Mouse (Mus musculus) lung, postnatal 0 days (tissue): ENCODE measurements around the gene Dse. TPM values are rescaled to one million over a fixed set of nuclear protein-coding genes. Genes with fewer than 3 reads are reported as not detected.
A peak's percentile ranks its signal among the peaks of the same experiment; 100 is the strongest.
"Not testable (repeated sequence)": the region's sequence is repeated elsewhere in the genome, so short reads cannot be mapped to it uniquely, and the experiment has no call there.

Experiments
- ATAC-seq: fragments of 200-750 bp; cut with Nextera tagmentation; 2 replicates; pipeline ENCODE4 v1.8.0; 2017; ENCODE audit warnings: moderate library complexity
- DNase-seq: peaks from one replicate; pipeline ENCODE4 v3.0.0-alpha.2; 2016; ENCODE audit warnings: low spot score
- H3K27ac ChIP-seq: fragments of 300-500 bp; sonication (generic); 2 replicates; pipeline ENCODE4 v1.5.1; 2014; ENCODE audit warnings: antibody characterized with exemption, mild to moderate bottlenecking, low read length, mixed read lengths
- H3K27me3 ChIP-seq: fragments of 300-500 bp; sonication (generic); replicated peaks from 2 replicates; pipeline ENCODE4 v1.6.1; 2014; ENCODE audit warnings: low read length, mixed read lengths; ENCODE audit not compliant: insufficient read depth
- H3K36me3 ChIP-seq: fragments of 300-500 bp; sonication (generic); 2 replicates; pipeline ENCODE4 v1.6.1; 2014; ENCODE audit warnings: low read length, mixed read lengths; ENCODE audit not compliant: insufficient read depth
- H3K4me1 ChIP-seq: fragments of 300-500 bp; sonication (generic); 2 replicates; pipeline ENCODE4 v1.6.1; 2014; ENCODE audit warnings: antibody characterized with exemption, low read depth, low read length, mixed read lengths; ENCODE audit not compliant: insufficient read depth
- H3K4me2 ChIP-seq: fragments of 300-500 bp; sonication (generic); replicated peaks from 2 replicates; pipeline ENCODE4 v1.6.1; 2014; ENCODE audit warnings: low read depth, mild to moderate bottlenecking, low read length, moderate library complexity, mixed read lengths
- H3K4me3 ChIP-seq: fragments of 300-500 bp; sonication (generic); 2 replicates; pipeline ENCODE4 v1.5.1; 2014; ENCODE audit warnings: low read depth, low read length
- H3K9ac ChIP-seq: fragments of 300-500 bp; sonication (generic); replicated peaks from 2 replicates; pipeline ENCODE4 v1.6.1; 2014; ENCODE audit warnings: low read depth, mild to moderate bottlenecking
- H3K9me3 ChIP-seq: fragments of 300-500 bp; sonication (generic); 2 replicates; pipeline ENCODE4 v1.6.1; 2016; ENCODE audit warnings: low read length, mixed read lengths
- CTCF ChIP-seq: IDR thresholded peaks from 2 replicates; pipeline ENCODE4 v1.5.1; 2016; ENCODE audit warnings: antibody characterized with exemption, mild to moderate bottlenecking
- EP300 ChIP-seq: IDR thresholded peaks from 2 replicates; pipeline ENCODE4 v1.6.1; 2016; ENCODE audit warnings: antibody characterized with exemption, mild to moderate bottlenecking, control low read depth
- WGBS: fragments of 180-500 bp; shearing (Covaris S2); extraction: QIAGEN DNeasy Blood & Tissue Kit; methylation state at CpG from one replicate; pipeline ENCODE4 v1.1.7; 2014; 5-methylcytosine and 5-hydroxymethylcytosine counted together
- polyA plus RNA-seq: library from polyadenylated mRNA; unstranded; fragments of >200 nt; fragmentation: Nextera tagmentation; extraction: Ambion mirVana; gene quantifications from 2 replicates; pipeline ENCODE4 v1.2.1, GENCODE M21; 2015

Dse gene
- polyA plus RNA-seq, result 15.4 and 17.0 TPM in 2 replicates

DNA sequence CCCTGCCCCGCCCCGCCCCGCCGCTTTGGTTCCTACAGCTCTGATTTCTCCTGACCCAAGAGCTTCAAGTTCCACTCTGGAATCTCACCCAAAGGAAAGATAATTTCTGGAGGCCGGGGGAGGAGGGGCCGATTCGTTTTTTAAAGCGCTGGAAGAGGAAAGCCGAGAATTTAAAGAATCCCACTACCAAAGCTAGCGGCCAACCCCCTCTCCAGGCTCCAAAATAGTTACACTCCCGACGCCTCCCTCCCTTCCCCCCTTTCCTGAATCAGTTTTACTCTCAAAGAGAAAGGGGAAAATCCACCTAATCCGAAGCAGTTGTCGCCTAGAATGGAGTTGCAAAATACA lies at the start of gene Dse:
Gene Dse (minus strand): TSS at position 213 of the 348 bp plus-strand sequence.
- DNase-seq, result peak; percentile 64

DNA sequence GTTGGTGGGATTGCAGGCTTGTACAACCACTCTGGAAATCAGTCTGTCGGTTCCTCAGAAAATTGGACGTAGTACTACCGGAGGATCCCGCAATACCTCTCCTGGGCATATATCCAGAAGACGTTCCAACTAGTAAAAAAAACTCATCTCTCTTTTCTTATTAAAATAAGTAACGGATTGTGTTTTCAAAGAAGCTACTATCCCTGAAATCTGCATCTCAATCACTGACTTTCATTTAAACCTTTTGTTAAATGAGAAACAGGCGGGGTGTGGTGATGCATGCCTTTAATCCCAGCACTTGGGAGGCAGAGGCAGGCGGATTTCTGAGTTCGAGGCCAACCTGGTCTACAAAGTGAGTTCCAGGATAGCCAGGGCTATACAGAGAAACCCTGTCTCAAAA lies 45.3 kb upstream of the Dse start:
- H3K4me1 ChIP-seq, H3K9ac ChIP-seq, H3K36me3 ChIP-seq, DNase-seq, ATAC-seq, H3K4me3 ChIP-seq, H3K9me3 ChIP-seq, H3K27me3 ChIP-seq, H3K27ac ChIP-seq, H3K4me2 ChIP-seq: not testable (repeated sequence)
- WGBS, result 88% methylated on average over 9 of the region's 9 CpGs

More for the DNA sequence above, at the start of gene Dse:
- peak within 1 kb of the TSS; percentile 79 for H3K4me3 ChIP-seq
- 1% methylated on average over 14 of the region's 14 CpGs for WGBS
- ATAC-seq, result peak; percentile 4; the same call in 1 of the 2 replicates
- no peaks in the 10 kb centered on the region for H3K27me3 ChIP-seq
- H3K4me2 ChIP-seq, result peak within 1 kb of the TSS; percentile 81
- TF ChIP-seq EP300 (no peak), CTCF (no peak)
- peak within 1 kb of the TSS; percentile 54 for H3K9ac ChIP-seq
- H3K4me1 ChIP-seq, result no peaks in the 10 kb centered on the region
- H3K36me3 ChIP-seq, result no peaks in the 10 kb centered on the region
- H3K27ac ChIP-seq, result peak within 1 kb of the TSS; percentile 92
- no peaks in the 10 kb centered on the region for H3K9me3 ChIP-seq

DNA sequence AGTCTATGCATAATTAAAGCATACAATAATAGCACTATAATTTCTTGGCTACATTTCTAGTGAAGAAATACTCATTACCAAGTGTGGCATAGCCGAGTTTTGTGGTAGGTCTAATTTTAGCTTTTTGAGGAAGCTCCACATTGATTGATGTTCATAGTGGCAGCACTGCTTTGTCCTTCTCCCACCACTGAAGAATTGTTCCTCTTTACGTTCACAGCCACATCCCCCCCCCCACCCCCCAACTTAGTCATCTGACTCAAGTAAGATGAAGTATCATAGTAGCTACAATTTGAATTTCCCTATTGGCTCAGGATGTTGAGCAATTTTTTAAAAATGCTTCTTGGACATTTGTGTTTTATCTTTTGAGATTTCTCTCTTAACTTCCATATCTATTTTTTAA lies 42.1 kb upstream of the Dse start:
- TF ChIP-seq CTCF (no peak), EP300 (no peak)
- no peaks in the 10 kb centered on the region; the same call in 1 of the 2 replicates for H3K4me1 ChIP-seq
- no peak overlapping the region for H3K4me3 ChIP-seq
- ATAC-seq (no peak), DNase-seq (peak; percentile 35)
- no peak overlapping the region for H3K4me2 ChIP-seq
- no peak overlapping the region for H3K27ac ChIP-seq
- 30% methylated on average over 2 of the region's 2 CpGs for WGBS
- H3K9me3 ChIP-seq, result no peaks in the 10 kb centered on the region
- H3K27me3 ChIP-seq, result no peaks in the 10 kb centered on the region
- H3K9ac ChIP-seq, result no peak overlapping the region
- no peaks in the 10 kb centered on the region for H3K36me3 ChIP-seq

DNA sequence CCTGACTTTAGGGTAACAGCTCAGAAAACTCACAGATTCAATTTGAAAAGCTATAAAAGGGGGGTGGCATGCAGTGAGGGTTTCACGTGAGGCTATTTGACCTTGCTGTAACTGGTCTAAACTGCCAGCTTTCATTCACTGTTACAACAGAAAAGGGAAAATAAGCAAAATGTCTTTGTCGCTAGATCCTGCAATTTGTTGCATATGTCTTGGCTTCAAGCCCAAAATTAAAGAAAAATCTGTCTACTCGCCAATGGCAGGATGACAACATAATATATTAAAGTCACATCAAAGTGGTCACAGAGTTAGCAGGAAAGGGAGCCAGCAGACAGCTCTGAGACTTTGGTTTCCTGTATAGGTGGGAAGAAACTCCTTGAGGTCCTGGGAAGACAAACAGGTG lies 40.2 kb upstream of the Dse start:
- no peaks in the 10 kb centered on the region for H3K27me3 ChIP-seq
- no peaks in the 10 kb centered on the region for H3K36me3 ChIP-seq
- no peak overlapping the region for H3K4me2 ChIP-seq
- peak; percentile 13; the same call in 1 of the 2 replicates for ATAC-seq
- TF ChIP-seq EP300, result no peak
- no peak for TF ChIP-seq CTCF
- no peaks in the 10 kb centered on the region for H3K9me3 ChIP-seq
- peaks cover 3% of the 10 kb centered on the region; the same call in 1 of the 2 replicates for H3K4me1 ChIP-seq
- no peak overlapping the region for H3K9ac ChIP-seq
- H3K27ac ChIP-seq, result no peak overlapping the region
- WGBS, result 23% methylated on average over 3 of the region's 3 CpGs
- H3K4me3 ChIP-seq, result no peak overlapping the region
- DNase-seq, result peak; percentile 72

DNA sequence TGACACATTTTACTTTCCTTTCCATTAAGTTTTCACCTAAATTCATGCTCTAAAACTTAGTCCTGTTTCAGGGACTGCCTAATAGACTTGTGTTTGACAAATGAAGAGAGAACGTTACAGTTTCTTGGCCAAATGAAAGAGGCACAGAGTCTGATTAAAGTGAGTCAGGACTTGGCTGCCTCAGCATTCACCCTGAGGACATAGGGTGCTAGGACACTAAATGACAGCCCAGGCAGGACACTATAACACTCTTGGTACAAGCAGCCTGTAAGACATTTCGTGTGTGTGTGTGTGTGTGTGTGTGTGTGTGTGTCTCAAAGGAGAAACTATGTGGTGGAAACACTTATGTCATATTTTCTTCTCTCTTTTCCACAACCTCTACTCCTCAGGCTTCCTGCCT lies 38.6 kb upstream of the Dse start:
- peak; percentile 89 for DNase-seq
- 37% methylated on average over 2 of the region's 2 CpGs for WGBS
- no peak overlapping the region for H3K27ac ChIP-seq
- H3K9ac ChIP-seq, result no peak overlapping the region
- no peaks in the 10 kb centered on the region for H3K9me3 ChIP-seq
- H3K27me3 ChIP-seq, result no peaks in the 10 kb centered on the region
- no peak overlapping the region for H3K4me3 ChIP-seq
- H3K4me2 ChIP-seq, result no peak overlapping the region
- 0 out of 2 replicates have a peak, but pooled peaks have one; percentile 11 for TF ChIP-seq CTCF
- TF ChIP-seq EP300, result peak; percentile 91
- H3K36me3 ChIP-seq, result no peaks in the 10 kb centered on the region
- peaks cover 3% of the 10 kb centered on the region; the same call in 1 of the 2 replicates for H3K4me1 ChIP-seq
- peak; percentile 95 for ATAC-seq

DNA sequence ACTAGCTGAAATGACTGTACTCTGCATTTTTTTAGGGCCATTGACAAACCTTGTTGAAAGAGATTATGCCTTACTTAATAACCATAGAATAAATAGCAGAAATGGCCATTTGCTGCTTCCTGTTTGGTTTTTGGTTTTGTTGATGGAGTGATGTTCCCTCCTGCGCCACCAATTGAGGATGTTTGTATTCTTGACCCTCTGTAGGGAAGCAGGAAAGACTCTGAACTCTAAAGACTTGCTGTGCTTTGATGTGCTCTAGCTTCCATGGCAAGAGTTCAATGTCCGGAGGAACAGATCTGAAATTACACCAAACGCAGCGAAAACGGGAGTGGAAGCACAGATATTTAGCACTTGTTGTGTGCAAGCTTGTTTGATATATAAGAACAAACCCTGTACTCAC lies 37.2 kb upstream of the Dse start:
- Histone ChIP-seq H3K4me3 (no peak overlapping the region), H3K9me3 (no peaks in the 10 kb centered on the region), H3K27ac (no peak overlapping the region), H3K36me3 (no peaks in the 10 kb centered on the region), H3K4me1 (peaks cover 3% of the 10 kb centered on the region; the same call in 1 of the 2 replicates), H3K27me3 (no peaks in the 10 kb centered on the region), H3K9ac (no peak overlapping the region), H3K4me2 (no peak overlapping the region)
- peak; percentile 37 for ATAC-seq
- WGBS, result 38% methylated on average over 5 of the region's 5 CpGs
- TF ChIP-seq CTCF (no peak), EP300 (peak; percentile 9; the same call in 1 of the 2 replicates)
- DNase-seq, result peak; percentile 53

DNA sequence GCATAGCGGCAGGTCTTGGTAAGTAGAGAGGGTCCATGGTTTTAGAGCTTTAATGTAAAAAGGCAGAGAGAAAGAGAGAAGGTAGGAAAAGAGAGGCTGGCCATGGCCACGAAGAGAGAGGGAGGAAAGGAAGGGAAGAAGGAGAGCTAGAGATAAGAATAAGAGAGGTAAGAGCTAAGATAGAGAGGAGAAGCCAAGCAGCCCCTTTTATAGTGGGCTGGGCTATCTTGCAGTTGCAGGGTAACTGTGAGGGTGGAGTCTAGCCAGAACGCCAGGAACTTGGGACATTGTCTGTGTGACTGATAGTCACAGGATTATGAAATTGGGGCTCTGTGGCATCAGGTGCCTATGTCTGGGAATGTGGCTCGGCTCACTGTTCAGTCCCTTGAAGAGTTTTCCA lies 31.0 kb upstream of the Dse start:
- TF ChIP-seq EP300 (no peak), CTCF (no peak)
- Histone ChIP-seq H3K9me3 (no peaks in the 10 kb centered on the region), H3K4me2 (no peak overlapping the region), H3K27ac (no peak overlapping the region), H3K36me3 (no peaks in the 10 kb centered on the region), H3K9ac (no peak overlapping the region), H3K27me3 (no peaks in the 10 kb centered on the region), H3K4me3 (no peak overlapping the region), H3K4me1 (no peaks in the 10 kb centered on the region)
- WGBS, result 63% methylated on average over 4 of the region's 4 CpGs
- ATAC-seq (no peak), DNase-seq (no peak)
